Mouse (Mus musculus) E14TG2a.4 (cell line): ENCODE results near the gene Mmd2.

Experiments used
- CTCF ChIP-seq: conservative IDR thresholded peaks from 2 replicates; pipeline ENCODE4 v1.5.1; 2014; ENCODE audit warnings: low read length
- NANOG ChIP-seq: IDR thresholded peaks from 2 replicates; pipeline ENCODE4 v1.6.1; 2014; ENCODE audit warnings: borderline replicate concordance, low read length, mixed read lengths

DNA sequence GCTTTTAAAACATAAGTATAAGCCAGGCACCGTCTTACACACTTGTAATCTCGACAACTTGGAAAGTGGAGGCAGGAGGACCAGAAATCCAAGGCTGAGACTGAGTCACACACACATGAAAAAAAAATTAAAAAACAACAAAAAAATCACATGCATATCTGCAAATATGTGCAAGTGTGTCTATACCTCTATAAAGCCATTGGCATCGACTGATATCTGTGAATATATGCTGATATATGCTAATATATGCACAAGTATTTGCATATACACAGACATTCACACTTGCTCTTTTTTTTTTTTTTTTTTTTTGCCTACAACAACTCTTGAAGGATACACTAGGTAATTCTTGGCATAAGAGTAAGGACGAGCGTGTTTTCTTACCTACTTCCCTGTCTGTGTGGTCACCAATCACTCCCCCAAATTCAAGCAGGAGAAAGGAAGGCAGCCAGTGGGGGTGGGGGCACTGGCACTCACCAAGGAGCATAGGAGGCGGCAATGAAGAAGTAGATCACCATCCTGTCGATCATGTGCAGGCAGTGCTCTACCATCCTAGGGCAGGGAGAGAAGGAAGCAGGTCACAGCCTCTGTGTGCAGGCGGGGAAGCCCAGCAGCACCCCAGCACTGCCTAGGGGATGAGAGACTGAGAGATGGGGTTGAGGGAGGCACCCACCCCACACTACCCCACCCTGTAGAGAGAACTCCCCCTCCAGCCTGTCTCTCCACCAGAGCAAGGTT is 34.1 kb downstream of the Mmd2 start:
- no peak for TF ChIP-seq CTCF
- no peak for TF ChIP-seq NANOG
